Mouse (Mus musculus): Measurements from ENCODE around the gene Rcor1. TPM values are rescaled to one million over a fixed set of nuclear protein-coding genes. Genes with fewer than 3 reads are reported as not detected.

Rcor1 gene
- total and polyA plus RNA-seq, 3 experiments: 6.5 to 16.1 (median 8.3) TPM

- no peak overlapping the region for H3K9ac ChIP-seq (ENCODE audit: insufficient read depth, low read depth)
- in situ Hi-C loops (cut with MboI; ENCODE audit: low pct_ligation_motif_present, low pct_unique_long_range_greater_than_20kb, low sequenced_read_pairs): no loop called here
These were observed 106.1 kb downstream of the Rcor1 start for GRCm38 (mm10) chr12:111145269-111145668.

GRCm38 (mm10) chr12:111149495-111150235 lies 110.5 kb downstream of the Rcor1 start:
- H3K4me2 ChIP-seq (ENCODE audit: insufficient read depth, low read depth, poor library complexity, severe bottlenecking): peak overlapping the region; percentile 59
- H3K9ac ChIP-seq (ENCODE audit: insufficient read depth, low read depth): peak overlapping the region; percentile 36; the same call in 1 of the 2 replicates
- peak overlapping the region; percentile 31 to 54 (median 52) for H3K4me3 ChIP-seq (replicated peaks in 1 of 3; ENCODE audit: low read depth in 2 of 3, low read length in 2 of 3, poor library complexity in 1 of 3)
- no peak for DNase-seq (ENCODE audit: extremely low read depth)
- peaks cover 31 to 64% of the 10 kb centered on the region in 2 experiments for H3K4me1 ChIP-seq (ENCODE audit: control insufficient read depth in 1 of 2, insufficient read depth in 2 of 2)
- no peaks in the 10 kb centered on the region for H3K27me3 ChIP-seq (replicated peaks)
- dilution Hi-C loops (cut with MboI; ENCODE audit: extremely low pct_ligation_motif_present, extremely low pct_unique_long_range_greater_than_20kb, low sequenced_read_pairs) (no loop called here), in situ Hi-C loops (cut with MboI; ENCODE audit: low pct_ligation_motif_present, low pct_unique_long_range_greater_than_20kb, low sequenced_read_pairs) (no loop called here)
- H3K9me3 ChIP-seq (replicated peaks; ENCODE audit: low read length): no peaks in the 10 kb centered on the region
- H3K27ac ChIP-seq (ENCODE audit: insufficient read depth, low read depth): no peak overlapping the region; the same call in 1 of the 2 replicates
- H3K79me2 ChIP-seq (replicated peaks; ENCODE audit: control insufficient read depth, extremely low read depth, insufficient read depth, poor library complexity, severe bottlenecking): no peaks in the 10 kb centered on the region
- H3K36me3 ChIP-seq (replicated peaks in 1 of 2; ENCODE audit: control insufficient read depth in 1 of 2, insufficient read depth in 1 of 2, low read length in 1 of 2): no peaks in the 10 kb centered on the region
- TF ChIP-seq ZKSCAN1 (IDR thresholded peaks at IDR 0.05; ENCODE audit: borderline replicate concordance, low read depth, low read length): no peak
- TF ChIP-seq ETS1 (conservative IDR thresholded peaks at IDR 0.05; ENCODE audit: low read depth, low read length): peak; percentile 51; the same call in 1 of the 2 replicates
- TF ChIP-seq E2F4 (IDR thresholded peaks at IDR 0.05; ENCODE audit: insufficient replicate concordance, low read depth, low read length): no peak
- TF ChIP-seq ELF1 (IDR thresholded peaks at IDR 0.05; ENCODE audit: low read depth, low read length): peak; percentile 39; the same call in 1 of the 2 replicates
- peak; percentile 5; the same call in 1 of the 2 replicates for TF ChIP-seq MAFK (IDR thresholded peaks at IDR 0.05; ENCODE audit: insufficient replicate concordance, low read length)
- no peak for TF ChIP-seq GABPA (IDR thresholded peaks at IDR 0.05; ENCODE audit: insufficient replicate concordance, low read depth, low read length)
- TF ChIP-seq MEF2A (IDR thresholded peaks at IDR 0.05; ENCODE audit: borderline replicate concordance, low read depth, low read length): peak; percentile 44; the same call in 1 of the 2 replicates
- no peak; the same call in 1 of the 2 replicates for TF ChIP-seq USF1 (IDR thresholded peaks at IDR 0.05; ENCODE audit: low read depth, low read length)
- TF ChIP-seq NRF1 (IDR thresholded peaks at IDR 0.05; ENCODE audit: low read depth, low read length): 0 out of 2 replicates have a peak, but pooled peaks have one; percentile 14
- TF ChIP-seq KAT2A (IDR thresholded peaks at IDR 0.05; ENCODE audit: insufficient replicate concordance, low read length): no peak
- TF ChIP-seq NELFE (IDR thresholded peaks at IDR 0.05; ENCODE audit: low read depth, low read length): peak; percentile 55; the same call in 1 of the 2 replicates
- no peak for TF ChIP-seq MYC (IDR thresholded peaks at IDR 0.05; ENCODE audit: low read depth, low read length)
- peak; percentile 29; the same call in 1 of the 2 replicates for TF ChIP-seq BHLHE40 (IDR thresholded peaks at IDR 0.05; ENCODE audit: low read depth, low read length)
- peak; percentile 51; the same call in 1 of the 2 replicates for TF ChIP-seq MAX (IDR thresholded peaks at IDR 0.05; ENCODE audit: low read length)
- 0 out of 2 replicates have a peak, but pooled peaks have one; percentile 31 for TF ChIP-seq ZMIZ1 (IDR thresholded peaks at IDR 0.05; ENCODE audit: low read depth, low read length)
- TF ChIP-seq USF2 (conservative IDR thresholded peaks at IDR 0.05; ENCODE audit: low read depth, low read length): no peak
- no peak for TF ChIP-seq CHD1 (IDR thresholded peaks at IDR 0.05; ENCODE audit: low read depth, low read length)
- TF ChIP-seq TBP (conservative IDR thresholded peaks at IDR 0.05; ENCODE audit: low read depth, low read length): peak; percentile 49; the same call in 1 of the 2 replicates
- TF ChIP-seq TCF12 (IDR thresholded peaks at IDR 0.05; ENCODE audit: low read depth, low read length): 0 out of 2 replicates have a peak, but pooled peaks have one; percentile 24
- peak; percentile 52; the same call in 1 of the 2 replicates for TF ChIP-seq MAZ (IDR thresholded peaks at IDR 0.05; ENCODE audit: low read depth, low read length)
- TF ChIP-seq POLR2A (IDR thresholded peaks at IDR 0.05; ENCODE audit: low read depth, low read length): no peak
- no peak for TF ChIP-seq RCOR1 (conservative IDR thresholded peaks at IDR 0.05; ENCODE audit: low read depth, low read length)
- peak; percentile 70 for TF ChIP-seq HCFC1 (IDR thresholded peaks at IDR 0.05; ENCODE audit: low read depth, low read length)
- peak; percentile 31; the same call in 1 of the 2 replicates for TF ChIP-seq EP300 (IDR thresholded peaks at IDR 0.05; ENCODE audit: low read length)
- peak; percentile 67; the same call in 1 of the 2 replicates for TF ChIP-seq SIN3A (IDR thresholded peaks at IDR 0.05; ENCODE audit: low read length)
- TF ChIP-seq JUND (conservative IDR thresholded peaks at IDR 0.05; ENCODE audit: low read depth, low read length): no peak
- no peak for TF ChIP-seq PAX5 (IDR thresholded peaks at IDR 0.05; ENCODE audit: low read length)

More at GRCm38 (mm10) chr12:111145269-111145668, 106.1 kb downstream of the Rcor1 start:
- DNase-seq (ENCODE audit: extremely low read depth): no peak
- Histone ChIP-seq H3K36me3 (replicated peaks in 1 of 2; ENCODE audit: control insufficient read depth in 1 of 2, insufficient read depth in 1 of 2, low read length in 1 of 2) (no peaks in the 10 kb centered on the region), H3K9me3 (replicated peaks; ENCODE audit: low read length) (no peaks in the 10 kb centered on the region), H3K4me3 (replicated peaks in 1 of 3; ENCODE audit: low read depth in 2 of 3, low read length in 2 of 3, poor library complexity in 1 of 3) (no peak overlapping the region), H3K4me1 (ENCODE audit: control insufficient read depth in 1 of 2, insufficient read depth in 2 of 2) (peaks cover 33 to 72% of the 10 kb centered on the region in 2 experiments), H3K79me2 (replicated peaks; ENCODE audit: control insufficient read depth, extremely low read depth, insufficient read depth, poor library complexity, severe bottlenecking) (no peaks in the 10 kb centered on the region), H3K27me3 (replicated peaks) (no peaks in the 10 kb centered on the region), H3K27ac (ENCODE audit: insufficient read depth, low read depth) (no peak overlapping the region), H3K4me2 (ENCODE audit: insufficient read depth, low read depth, poor library complexity, severe bottlenecking) (no peak overlapping the region)
- no peak for TF ChIP-seq GABPA (IDR thresholded peaks at IDR 0.05; ENCODE audit: insufficient replicate concordance, low read depth, low read length)
- no peak for TF ChIP-seq E2F4 (IDR thresholded peaks at IDR 0.05; ENCODE audit: insufficient replicate concordance, low read depth, low read length)
- no peak for TF ChIP-seq MXI1 (IDR thresholded peaks at IDR 0.05; ENCODE audit: low read depth, low read length)
- TF ChIP-seq IRF4 (IDR thresholded peaks at IDR 0.05; ENCODE audit: low read depth, low read length): no peak
- TF ChIP-seq MEF2A (IDR thresholded peaks at IDR 0.05; ENCODE audit: borderline replicate concordance, low read depth, low read length): no peak
- no peak for TF ChIP-seq ZNF384 (IDR thresholded peaks at IDR 0.05; ENCODE audit: low read depth, low read length)
- no peak for TF ChIP-seq BHLHE40 (IDR thresholded peaks at IDR 0.05; ENCODE audit: low read depth, low read length)
- dilution Hi-C loops (cut with MboI; ENCODE audit: extremely low pct_ligation_motif_present, extremely low pct_unique_long_range_greater_than_20kb, low sequenced_read_pairs): no loop called here

Measured in CH12.LX (cell line).